Mouse (Mus musculus) limb, embryonic 11.5 days (tissue): ENCODE measurements around the gene Cyth1. TPM values are rescaled to one million over a fixed set of nuclear protein-coding genes. Genes with fewer than 3 reads are reported as not detected.

Experiments
- ATAC-seq: fragments of 200-750 bp; cut with Nextera tagmentation; 2 replicates; pipeline ENCODE4 v1.8.0; 2017; ENCODE audit warnings: low read depth; ENCODE audit not compliant: insufficient number of reproducible peaks, low FRiP score, low TSS enrichment
- DNase-seq: peaks from one replicate; pipeline ENCODE4 v3.0.0-alpha.2; 2015; ENCODE audit warnings: low spot score
- H3K27ac ChIP-seq: fragments of 300-500 bp; sonication (generic); replicated peaks from 2 replicates; pipeline ENCODE4 v1.5.1; 2014; ENCODE audit warnings: low read depth, mild to moderate bottlenecking, low read length
- H3K27me3 ChIP-seq: fragments of 300-500 bp; sonication (generic); 2 replicates; pipeline ENCODE4 v1.6.1; 2014; ENCODE audit warnings: mild to moderate bottlenecking, low read length, mixed read lengths; ENCODE audit not compliant: control insufficient read depth, insufficient read depth
- H3K36me3 ChIP-seq: fragments of 300-500 bp; sonication (generic); 2 replicates; pipeline ENCODE4 v1.6.1; 2014; ENCODE audit warnings: mild to moderate bottlenecking, low read length, moderate library complexity, mixed read lengths; ENCODE audit not compliant: control insufficient read depth, insufficient read depth
- H3K4me1 ChIP-seq: fragments of 300-500 bp; sonication (generic); 2 replicates; pipeline ENCODE4 v1.6.1; 2014; ENCODE audit warnings: low read length, mixed read lengths; ENCODE audit not compliant: control insufficient read depth, insufficient read depth
- H3K4me2 ChIP-seq: fragments of 300-500 bp; sonication (generic); 2 replicates; pipeline ENCODE4 v1.6.1; 2014; ENCODE audit warnings: low read depth, mild to moderate bottlenecking, moderate library complexity; ENCODE audit not compliant: severe bottlenecking
- H3K4me3 ChIP-seq: fragments of 300-500 bp; sonication (generic); 2 replicates; pipeline ENCODE4 v1.5.1; 2014; ENCODE audit warnings: low read depth, low read length
- H3K9ac ChIP-seq: fragments of 300-500 bp; sonication (generic); 2 replicates; pipeline ENCODE4 v1.6.1; 2014; ENCODE audit warnings: mild to moderate bottlenecking, low read length
- H3K9me3 ChIP-seq: fragments of 300-500 bp; sonication (generic); 2 replicates; pipeline ENCODE4 v1.6.1; 2016; ENCODE audit warnings: low read length; ENCODE audit not compliant: control insufficient read depth
- WGBS: fragments of 180-500 bp; shearing (Covaris S2); extraction: QIAGEN DNeasy Blood & Tissue Kit; methylation state at CpG from one replicate; pipeline ENCODE4 v1.1.7; 2014; 5-methylcytosine and 5-hydroxymethylcytosine counted together
- polyA plus RNA-seq: library from polyadenylated mRNA; unstranded; fragments of >200 nt; fragmentation: Nextera tagmentation; extraction: Ambion mirVana; gene quantifications from 2 replicates; pipeline ENCODE4 v1.2.1, GENCODE M21; 2014

Gene Cyth1
- polyA plus RNA-seq, 1 experiment from 2014 or later = 16.2 TPM

- Histone ChIP-seq H3K4me2 (no peak overlapping the region), H3K4me1 (no peaks in the 10 kb centered on the region), H3K27ac (no peak overlapping the region), H3K9me3 (no peaks in the 10 kb centered on the region), H3K9ac (no peak overlapping the region), H3K27me3 (no peaks in the 10 kb centered on the region), H3K36me3 (peaks cover 33% of the 10 kb centered on the region), H3K4me3 (no peak overlapping the region)
- ATAC-seq = no peak
- 94% methylated on average over 5 of the region's 5 CpGs for WGBS
- DNase-seq = no peak
Measured at GRCm38 (mm10) chr11:118263146-118263545, 14.8 kb upstream of the Cyth1 start.

- no peaks in the 10 kb centered on the region for H3K9me3 ChIP-seq
- DNase-seq = no peak
- WGBS = 93% methylated on average over 8 of the region's 8 CpGs
- H3K4me3 ChIP-seq = no peak overlapping the region
- no peaks in the 10 kb centered on the region for H3K4me1 ChIP-seq
- peaks cover 31% of the 10 kb centered on the region for H3K36me3 ChIP-seq
- no peak overlapping the region for H3K9ac ChIP-seq
- H3K4me2 ChIP-seq = no peak overlapping the region
- no peak overlapping the region for H3K27ac ChIP-seq
- H3K27me3 ChIP-seq = no peaks in the 10 kb centered on the region
- ATAC-seq = no peak
Measured at GRCm38 (mm10) chr11:118260081-118260480, 11.7 kb upstream of the Cyth1 start.

- no peaks in the 10 kb centered on the region for H3K27me3 ChIP-seq
- no peak for ATAC-seq
- DNase-seq = no peak
- H3K4me3 ChIP-seq = no peak overlapping the region
- 97% methylated on average over 8 of the region's 8 CpGs for WGBS
- H3K27ac ChIP-seq = no peak overlapping the region
- no peaks in the 10 kb centered on the region for H3K9me3 ChIP-seq
- peaks cover 28% of the 10 kb centered on the region for H3K36me3 ChIP-seq
- H3K4me2 ChIP-seq = no peak overlapping the region
- H3K9ac ChIP-seq = no peak overlapping the region
- H3K4me1 ChIP-seq = peaks cover 2% of the 10 kb centered on the region
Measured at GRCm38 (mm10) chr11:118259580-118259979, 11.2 kb upstream of the Cyth1 start.

- no peak for DNase-seq
- Histone ChIP-seq H3K4me2 (no peak overlapping the region), H3K36me3 (peaks cover 17% of the 10 kb centered on the region), H3K27ac (no peak overlapping the region), H3K9me3 (no peaks in the 10 kb centered on the region), H3K27me3 (no peaks in the 10 kb centered on the region), H3K4me3 (no peak overlapping the region), H3K9ac (no peak overlapping the region), H3K4me1 (peaks cover 12% of the 10 kb centered on the region)
- no peak for ATAC-seq
- WGBS = 93% methylated on average over 7 of the region's 7 CpGs
Measured at GRCm38 (mm10) chr11:118256371-118256770, 8.0 kb upstream of the Cyth1 start.

GRCm38 (mm10) chr11:118254159-118254951, 6.0 kb upstream of the Cyth1 start:
- H3K4me1 ChIP-seq = peaks cover 15% of the 10 kb centered on the region
- WGBS = 47% methylated on average over 15 of the region's 15 CpGs
- no peak overlapping the region for H3K9ac ChIP-seq
- peak overlapping the region; percentile 49 for H3K27ac ChIP-seq
- ATAC-seq (no peak), DNase-seq (peak; percentile 56)
- no peak overlapping the region for H3K4me3 ChIP-seq
- H3K27me3 ChIP-seq = no peaks in the 10 kb centered on the region
- H3K9me3 ChIP-seq = no peaks in the 10 kb centered on the region
- peaks cover 10% of the 10 kb centered on the region for H3K36me3 ChIP-seq
- H3K4me2 ChIP-seq = no peak overlapping the region

- no peak overlapping the region for H3K9ac ChIP-seq
- no peak for DNase-seq
- 87% methylated on average over 7 of the region's 7 CpGs for WGBS
- H3K4me3 ChIP-seq = no peak overlapping the region
- H3K4me1 ChIP-seq = peaks cover 19% of the 10 kb centered on the region
- peak overlapping the region; percentile 49; the same call in 1 of the 2 replicates for H3K27ac ChIP-seq
- ATAC-seq = no peak
- H3K9me3 ChIP-seq = no peaks in the 10 kb centered on the region
- H3K36me3 ChIP-seq = peaks cover 10% of the 10 kb centered on the region
- H3K4me2 ChIP-seq = no peak overlapping the region
- H3K27me3 ChIP-seq = no peaks in the 10 kb centered on the region
Measured at GRCm38 (mm10) chr11:118253447-118254158, 5.2 kb upstream of the Cyth1 start.

GRCm38 (mm10) chr11:118249012-118249383, 606 bp upstream of the Cyth1 start:
- H3K4me1 ChIP-seq = peaks cover 20% of the 10 kb centered on the region
- peak overlapping the region; percentile 39 for H3K4me2 ChIP-seq
- peak overlapping the region; percentile 1; the same call in 1 of the 2 replicates for H3K9ac ChIP-seq
- H3K27me3 ChIP-seq = no peaks in the 10 kb centered on the region
- no peaks in the 10 kb centered on the region for H3K36me3 ChIP-seq
- no peaks in the 10 kb centered on the region for H3K9me3 ChIP-seq
- 0% methylated on average over 5 of the region's 5 CpGs for WGBS
- H3K4me3 ChIP-seq = peak overlapping the region; percentile 20; the same call in 1 of the 2 replicates
- ATAC-seq (no peak; the same call in 1 of the 2 replicates), DNase-seq (no peak)
- H3K27ac ChIP-seq = no peak overlapping the region; the same call in 1 of the 2 replicates

GRCm38 (mm10) chr11:118247359-118248095, 865 bp downstream of the Cyth1 start:
- H3K27ac ChIP-seq = peak overlapping the region; percentile 8; the same call in 1 of the 2 replicates
- ATAC-seq (peak; percentile 15; the same call in 1 of the 2 replicates), DNase-seq (peak; percentile 71)

More at GRCm38 (mm10) chr11:118247359-118248095, 865 bp downstream of the Cyth1 start:
- 1% methylated on average over 40 of the region's 43 CpGs for WGBS
- peak overlapping the region; percentile 61 for H3K4me3 ChIP-seq
- no peaks in the 10 kb centered on the region for H3K9me3 ChIP-seq
- H3K4me2 ChIP-seq = peak overlapping the region; percentile 76
- peaks cover 20% of the 10 kb centered on the region for H3K4me1 ChIP-seq
- H3K36me3 ChIP-seq = no peaks in the 10 kb centered on the region
- no peaks in the 10 kb centered on the region for H3K27me3 ChIP-seq
- H3K9ac ChIP-seq = peak overlapping the region; percentile 76
